Mouse (Mus musculus): ENCODE measurements around the gene Ttyh1. TPM values are rescaled to one million over a fixed set of nuclear protein-coding genes. Genes with fewer than 3 reads are reported as not detected.
"Not testable (repeated sequence)": the region's sequence is repeated elsewhere in the genome, so short reads cannot be mapped to it uniquely, and the experiment has no call there.

The Ttyh1 gene
- total RNA-seq, 2 experiments from 2014 or later: 292 to 311 TPM

DNA sequence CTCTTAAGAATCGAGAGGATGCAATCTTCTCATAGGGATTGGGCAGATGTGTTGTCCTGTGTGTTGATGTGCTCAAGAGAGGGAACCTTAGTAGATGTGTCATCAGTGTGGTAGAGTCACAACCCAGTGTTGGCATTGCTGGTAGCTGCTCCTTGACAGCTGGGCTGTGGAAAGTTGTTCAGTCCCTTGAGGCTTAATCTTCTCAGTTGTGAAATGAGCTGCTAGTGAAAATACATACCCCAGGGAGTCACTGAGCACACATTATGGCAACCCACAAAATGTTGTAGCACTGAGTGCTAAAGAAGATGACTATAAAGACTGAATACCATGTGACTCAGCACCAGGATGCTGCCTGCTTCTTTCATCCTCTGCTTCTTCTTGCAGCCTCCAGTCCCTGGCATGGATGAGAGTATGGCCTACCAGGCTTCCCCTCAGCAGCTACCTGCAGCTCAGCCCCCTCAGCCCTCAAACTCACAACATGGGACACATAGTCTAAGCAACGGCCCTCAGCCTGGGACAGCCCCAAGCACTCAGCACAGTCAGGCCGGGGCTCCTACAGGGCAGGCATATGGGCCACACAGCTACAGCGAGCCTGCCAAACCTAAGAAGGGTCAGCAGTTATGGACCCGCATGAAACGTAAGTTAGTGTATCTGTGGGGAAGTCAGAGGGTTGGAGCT is 22.6 kb downstream of the Ttyh1 start:
- DNase-seq: no peak
- intact Hi-C loops (cut with DNase I): loop anchor here (10.0 kb wide), 1 partner anchor 447 kb away; the partner anchor contains the start of genes Mboat7 and Tsen34

GRCm38 (mm10) chr7:4142796-4143445 is 23.7 kb downstream of the Ttyh1 start:
- DNase-seq: no peak
- intact Hi-C loops (cut with DNase I): loop anchor here (10.0 kb wide), 1 partner anchor 448 kb away; the partner anchor contains the start of genes Mboat7 and Tsen34

DNA sequence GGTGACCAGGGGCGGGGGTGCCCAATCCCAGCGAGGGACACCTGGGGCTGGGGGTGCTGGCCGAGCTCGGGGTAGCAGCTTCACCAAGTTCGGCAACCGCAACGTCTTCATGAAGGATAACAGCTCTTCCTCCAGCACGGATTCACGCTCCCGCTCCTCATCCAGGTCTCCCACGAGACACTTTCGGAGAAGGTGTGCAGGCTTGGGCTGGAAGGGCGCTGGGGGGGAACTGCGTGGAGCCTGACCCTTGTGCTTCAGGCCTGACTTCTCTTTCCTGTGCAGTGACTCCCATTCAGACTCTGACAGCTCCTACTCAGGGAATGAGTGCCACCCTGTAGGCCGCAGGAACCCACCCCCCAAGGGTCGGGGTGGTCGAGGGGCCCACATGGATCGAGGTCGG is 24.3 kb downstream of the Ttyh1 start:
- intact Hi-C loops (cut with DNase I): loop anchor here (10.0 kb wide), 1 partner anchor 449 kb away; the partner anchor contains the start of genes Mboat7 and Tsen34
- DNase-seq: no peak

- DNase-seq: no peak
- intact Hi-C loops (cut with DNase I): loop anchor here (10.0 kb wide), 1 partner anchor 449 kb away; the partner anchor contains the start of genes Mboat7 and Tsen34
Measured at GRCm38 (mm10) chr7:4144046-4144445, 24.8 kb downstream of the Ttyh1 start.

DNA sequence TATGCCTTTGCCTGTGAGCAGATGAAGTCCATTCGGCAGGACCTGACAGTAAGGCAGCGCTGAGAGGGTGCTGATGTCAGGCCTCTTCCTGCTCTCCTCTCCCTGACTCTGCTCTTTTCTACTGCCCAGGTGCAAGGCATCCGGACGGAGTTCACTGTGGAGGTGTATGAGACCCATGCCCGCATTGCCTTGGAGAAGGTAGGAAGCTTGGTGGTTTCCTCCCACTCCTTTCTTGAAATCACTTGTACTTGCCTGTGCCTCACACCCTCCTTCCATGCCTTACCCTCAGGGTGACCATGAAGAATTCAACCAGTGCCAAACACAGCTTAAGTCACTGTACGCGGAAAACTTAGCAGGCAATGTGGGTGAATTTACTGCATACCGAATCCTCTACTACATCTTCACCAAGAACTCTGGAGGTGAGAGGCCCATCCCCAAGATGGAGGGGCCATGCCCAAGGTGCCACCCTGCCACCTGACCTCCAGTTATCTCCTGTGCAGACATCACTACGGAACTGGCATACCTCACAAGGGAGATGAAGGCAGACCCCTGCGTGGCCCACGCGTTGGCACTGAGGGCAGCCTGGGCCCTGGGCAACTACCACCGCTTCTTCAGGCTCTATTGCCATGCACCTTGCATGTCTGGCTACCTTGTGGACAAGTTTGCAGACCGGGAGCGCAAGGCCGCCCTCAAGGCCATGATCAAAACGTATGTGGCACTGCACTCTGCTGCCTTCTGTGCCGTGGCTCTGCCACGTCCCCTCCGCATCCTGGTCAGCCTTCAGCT is 25.8 kb downstream of the Ttyh1 start:
- intact Hi-C loops (cut with DNase I): loop anchor here (5.0 to 10.0 kb wide), 2 partner anchors 282 to 450 kb away; partner anchors contain the start of genes Mboat7 and Tsen34
- DNase-seq: no peak

DNA sequence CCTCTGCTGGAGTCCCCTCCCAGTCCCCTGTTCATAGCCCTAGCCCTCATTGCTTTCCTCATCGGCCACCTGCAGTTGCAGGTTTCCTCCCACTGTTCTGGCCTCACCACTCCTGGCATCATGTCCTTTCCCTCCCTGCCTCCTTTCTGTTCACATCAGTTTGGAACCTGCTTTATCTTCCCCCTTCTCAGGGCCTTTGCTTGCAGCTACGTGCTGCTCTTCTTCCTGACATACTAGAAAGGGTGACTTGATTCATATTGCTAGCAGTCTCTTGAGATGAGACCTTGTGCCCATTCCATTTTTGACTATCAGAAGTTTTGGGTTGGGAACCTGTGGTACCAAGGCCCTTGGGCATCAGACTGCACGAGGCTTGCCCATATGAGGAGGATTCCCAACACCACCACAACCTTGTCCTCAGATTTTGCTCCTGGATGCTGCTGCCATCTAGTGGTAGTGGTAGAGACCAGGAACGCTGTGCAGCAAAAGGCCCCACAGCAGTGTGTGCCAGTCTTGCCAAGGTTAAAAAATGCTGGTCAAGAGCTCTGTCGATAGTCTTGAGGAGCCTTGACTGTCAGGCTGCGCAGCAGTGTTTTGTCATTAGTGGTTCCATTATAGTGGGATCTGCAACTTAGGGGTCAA is 26.5 kb downstream of the Ttyh1 start:
- DNase-seq: peak; percentile 55

DNA sequence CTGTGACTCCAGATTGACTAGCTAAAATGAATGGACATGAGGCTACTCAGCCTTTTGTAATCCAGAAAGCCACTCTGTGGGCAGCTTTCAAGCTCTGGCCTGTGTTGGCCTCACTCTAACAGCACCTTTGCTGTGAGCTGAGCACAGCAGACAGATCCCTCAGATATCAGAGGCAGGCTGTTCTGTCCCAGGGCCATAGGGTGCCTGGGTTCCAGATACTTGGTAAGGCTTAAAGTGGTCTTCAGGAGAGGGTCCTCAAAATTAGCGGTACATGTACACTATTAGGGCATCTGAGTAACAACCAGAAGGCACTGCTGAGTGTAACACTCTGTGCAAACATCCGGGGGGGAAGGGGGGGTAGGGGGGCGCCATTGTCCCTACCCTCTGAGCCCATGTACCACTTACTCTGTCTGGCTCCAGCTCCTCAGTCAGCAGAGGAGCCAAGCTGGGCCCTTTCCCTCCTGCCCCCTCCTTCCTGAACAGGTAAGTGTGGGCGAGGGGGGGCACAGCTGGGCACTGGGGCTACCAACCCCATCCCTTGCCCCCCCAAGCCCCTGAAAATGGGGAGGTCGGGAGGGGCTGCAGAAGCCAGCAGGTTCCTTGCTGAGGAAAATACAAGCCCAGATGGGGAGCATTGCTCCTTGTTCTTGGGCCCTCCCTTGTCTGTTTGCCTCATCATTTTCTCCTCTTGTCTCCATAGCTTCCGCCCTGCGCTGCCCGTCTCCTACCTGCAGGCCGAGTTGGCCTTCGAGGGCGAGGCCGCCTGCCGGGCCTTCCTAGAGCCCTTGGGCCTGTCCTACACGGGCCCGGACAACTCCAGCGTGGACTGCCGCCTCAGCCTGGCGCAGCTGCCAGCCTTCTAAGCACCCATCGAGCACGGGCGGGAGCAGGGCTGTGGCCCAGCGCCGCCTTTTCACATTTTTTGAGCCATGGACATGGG is 27.3 kb downstream of the Ttyh1 start:
- intact Hi-C loops (cut with DNase I): loop anchor here (5.0 to 10.0 kb wide), 2 partner anchors 281 to 452 kb away; partner anchors contain the start of genes Mboat7 and Tsen34
- no peak for DNase-seq

More for the DNA sequence above, 26.5 kb downstream of the Ttyh1 start:
- intact Hi-C loops (cut with DNase I): loop anchor here (5.0 to 10.0 kb wide), 2 partner anchors 282 to 451 kb away; partner anchors contain the start of genes Mboat7 and Tsen34

DNA sequence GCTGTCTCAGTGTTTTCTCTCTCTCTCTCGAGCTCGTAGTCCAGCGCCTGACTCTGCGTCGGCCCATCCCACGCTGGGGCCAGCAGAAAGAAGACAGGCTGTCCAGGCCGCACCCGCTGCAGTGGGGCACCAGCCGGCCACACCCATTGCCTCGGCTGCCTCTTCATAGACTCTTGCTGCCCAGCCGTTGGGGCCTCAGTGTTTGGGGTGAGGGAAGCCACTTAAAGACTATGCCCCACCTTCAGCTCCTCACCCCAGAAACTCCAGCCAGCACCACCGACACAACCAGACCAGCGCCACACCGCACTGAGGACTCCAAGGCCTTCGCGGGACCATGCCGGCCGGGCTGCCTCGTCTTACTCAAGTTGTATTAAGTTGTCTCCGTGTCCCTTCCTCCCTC is 28.2 kb downstream of the Ttyh1 start:
- DNase-seq: no peak
- intact Hi-C loops (cut with DNase I): loop anchor here (5.0 to 10.0 kb wide), 2 partner anchors 280 to 453 kb away; partner anchors contain the start of genes Mboat7 and Tsen34

- no peak for DNase-seq
- intact Hi-C loops (cut with DNase I): loop anchor here (5.0 to 10.0 kb wide), 2 partner anchors 279 to 453 kb away; partner anchors contain the start of genes Mboat7 and Tsen34
Measured at GRCm38 (mm10) chr7:4147836-4148235, 28.6 kb downstream of the Ttyh1 start.

DNA sequence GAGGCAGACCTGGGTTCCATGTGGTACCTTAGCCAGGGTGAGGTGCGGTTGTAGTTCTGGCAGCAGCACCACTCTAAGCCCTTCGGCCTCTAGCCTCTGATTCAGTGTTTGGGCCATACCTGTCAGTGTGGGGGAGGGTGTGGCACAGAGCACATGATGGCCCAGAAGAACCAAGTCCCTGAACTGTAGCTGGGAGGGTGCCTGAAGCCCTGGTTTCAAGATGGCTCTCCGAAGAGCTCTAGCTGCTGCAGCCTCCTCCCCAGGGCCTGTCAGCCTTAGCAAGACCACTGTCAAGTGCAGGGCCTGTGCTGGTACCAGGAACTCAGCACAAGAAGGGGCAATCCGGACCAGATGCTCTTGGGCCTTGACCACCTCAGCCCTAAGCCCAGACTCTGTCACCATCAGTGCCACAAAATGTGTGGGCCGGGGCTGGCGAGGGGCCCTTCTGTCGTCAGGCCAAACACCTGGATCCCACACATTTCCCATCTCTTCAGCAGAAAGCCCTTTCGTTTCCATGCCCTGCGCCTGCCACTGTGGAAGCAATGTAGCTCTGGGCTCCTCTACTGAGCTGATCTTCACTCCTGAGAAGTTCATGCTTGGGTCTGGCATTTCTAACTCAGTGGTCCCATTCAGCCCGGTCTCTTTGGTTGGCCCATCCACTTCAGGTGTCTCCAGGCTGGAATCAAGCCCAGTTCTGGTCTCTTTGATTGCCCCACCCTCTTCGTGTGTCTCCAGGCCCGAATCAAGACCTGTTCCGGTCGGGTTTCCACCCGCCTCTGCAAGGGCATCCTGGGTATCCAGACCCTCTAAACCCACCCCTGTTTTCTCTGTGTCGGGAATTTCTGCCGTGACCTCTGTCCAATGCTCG is 29.4 kb downstream of the Ttyh1 start:
- intact Hi-C loops (cut with DNase I): loop anchor here (5.0 to 10.0 kb wide), 2 partner anchors 279 to 454 kb away; partner anchors contain the start of genes Mboat7 and Tsen34
- no peak for DNase-seq

DNA sequence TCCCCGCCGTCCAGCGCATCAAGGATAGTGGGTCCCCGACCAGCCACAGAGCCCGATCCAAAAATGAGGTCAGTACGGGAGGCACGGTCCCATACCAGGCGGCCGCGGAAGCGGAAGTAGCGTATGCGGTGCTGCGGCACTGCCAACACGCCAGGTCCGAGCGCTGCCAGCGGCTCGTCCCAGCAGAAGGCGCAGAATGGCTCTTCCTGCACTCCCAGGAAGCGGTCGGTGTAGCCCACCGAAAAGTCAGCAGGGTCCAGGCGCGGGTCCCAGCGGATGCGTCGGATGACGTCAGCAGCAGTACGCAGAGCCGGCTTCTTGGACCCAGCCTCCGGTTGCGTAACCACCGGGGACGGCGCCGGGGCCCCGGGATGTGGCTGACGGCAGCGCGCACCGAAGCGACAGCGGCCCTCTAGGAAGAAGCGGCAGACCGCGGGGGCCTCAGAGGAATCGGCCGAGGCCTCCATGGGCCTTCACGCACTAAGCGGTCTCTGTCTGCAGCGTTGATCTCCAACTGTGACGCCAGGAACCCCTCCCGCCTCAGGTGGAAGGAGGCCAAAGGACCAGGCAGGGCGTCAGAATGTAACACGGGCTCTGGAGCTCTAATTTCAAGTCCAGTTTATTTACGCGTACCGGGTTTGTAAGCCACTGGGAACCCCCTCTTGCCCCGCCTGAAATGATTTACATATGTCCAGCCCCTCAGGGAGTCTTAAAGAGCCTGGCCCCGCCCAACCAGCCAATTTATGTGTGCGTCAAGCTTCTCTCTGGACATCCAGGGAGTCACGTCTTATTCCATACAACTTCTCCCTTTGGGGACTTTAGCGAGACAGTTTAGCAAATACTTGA is 30.2 kb downstream of the Ttyh1 start:
- intact Hi-C loops (cut with DNase I): loop anchor here (5.0 to 10.0 kb wide), 2 partner anchors 278 to 455 kb away; partner anchors contain the start of genes Mboat7 and Tsen34
- peak; percentile 76 for DNase-seq

DNA sequence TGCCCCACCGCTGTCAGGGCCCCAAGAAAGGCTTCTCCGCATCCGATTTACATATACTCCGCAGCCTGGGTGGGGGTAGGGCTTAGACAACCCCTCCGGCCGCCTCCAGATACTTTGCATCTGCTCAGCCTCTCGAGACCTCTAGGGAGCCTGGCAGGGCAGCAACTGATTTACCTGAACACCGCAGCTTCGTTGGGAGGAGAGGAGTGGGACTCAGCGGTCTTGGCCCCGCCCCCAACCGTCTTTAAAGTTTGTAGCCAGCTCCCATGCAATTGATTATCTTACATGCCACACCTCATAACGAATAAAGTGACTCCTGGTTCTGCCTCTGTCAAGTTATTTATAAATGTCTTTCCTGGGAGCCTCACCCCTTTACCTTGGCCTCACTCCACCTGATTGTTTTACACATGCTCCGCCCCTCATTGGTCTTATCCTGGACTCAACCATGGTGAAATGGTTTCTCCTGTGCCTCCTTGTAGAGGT is 30.9 kb downstream of the Ttyh1 start, which contains the start of gene Leng9:
Gene Leng9, minus strand, starts transcription at position 316 of the 483 bp plus-strand sequence.
- DNase-seq: peak; percentile 18
- intact Hi-C loops (cut with DNase I): no loop called here

DNA sequence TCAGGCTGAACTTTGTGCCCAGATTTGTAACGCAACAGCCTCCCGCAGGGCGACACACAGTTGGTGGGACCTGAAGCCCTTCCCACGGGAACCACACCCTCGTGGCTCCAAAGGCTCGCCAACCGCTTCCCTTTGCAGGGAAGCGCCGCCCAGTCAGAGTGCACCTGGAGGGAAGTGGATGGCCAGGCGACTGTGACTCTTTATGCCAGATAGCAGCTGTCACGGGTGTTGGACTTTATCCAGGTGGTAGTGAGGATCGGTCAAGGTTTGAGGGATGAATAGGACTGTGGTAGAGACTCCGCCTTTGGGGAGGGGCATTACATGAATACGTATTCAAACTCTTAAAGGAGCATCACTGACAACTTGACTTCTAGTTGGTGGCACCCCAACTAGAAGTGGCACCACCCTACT is 31.6 kb downstream of the Ttyh1 start:
- DNase-seq: peak; percentile 48
- intact Hi-C loops (cut with DNase I): no loop called here

DNA sequence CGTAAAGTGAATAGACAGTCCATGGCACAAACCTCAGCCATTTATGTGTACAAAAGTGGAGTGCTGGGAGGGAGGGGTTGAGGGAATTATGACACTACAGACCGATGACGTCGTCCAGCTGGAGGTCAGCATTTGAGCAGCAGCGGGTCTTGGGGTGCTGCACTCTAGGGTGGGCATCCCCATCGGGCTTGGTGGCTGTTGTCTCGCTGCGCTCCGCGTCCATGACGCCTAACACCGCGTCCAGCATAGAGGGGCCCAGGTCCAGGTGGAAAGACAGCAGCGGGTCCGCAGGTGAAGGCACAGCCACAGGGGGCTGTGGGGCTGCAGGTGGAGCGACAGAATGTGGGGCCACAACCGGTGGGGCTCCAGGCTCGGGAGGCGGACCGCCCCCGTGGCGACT is 32.0 kb downstream of the Ttyh1 start:
- intact Hi-C loops (cut with DNase I): no loop called here
- DNase-seq: peak; percentile 20

DNA sequence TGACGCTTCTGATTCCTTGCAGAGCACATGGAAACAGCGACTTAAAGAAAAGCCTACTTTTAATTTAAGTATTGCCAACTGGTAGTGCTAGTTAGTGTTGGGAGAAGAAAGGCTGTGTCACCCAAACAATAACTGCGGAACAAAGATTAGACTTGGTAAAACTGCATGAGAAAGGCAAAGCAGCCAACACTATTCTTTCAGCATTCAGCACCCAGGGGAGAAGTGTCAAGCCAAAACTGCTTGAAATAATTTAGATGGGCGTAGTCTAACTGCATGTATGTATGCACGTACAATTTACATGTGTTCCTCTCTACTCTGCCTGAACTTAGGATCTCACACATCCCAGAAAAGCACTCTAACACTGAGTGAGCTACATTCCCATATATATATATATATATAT is 35.1 kb downstream of the Ttyh1 start:
- DNase-seq: no peak
- intact Hi-C loops (cut with DNase I): no loop called here

DNA sequence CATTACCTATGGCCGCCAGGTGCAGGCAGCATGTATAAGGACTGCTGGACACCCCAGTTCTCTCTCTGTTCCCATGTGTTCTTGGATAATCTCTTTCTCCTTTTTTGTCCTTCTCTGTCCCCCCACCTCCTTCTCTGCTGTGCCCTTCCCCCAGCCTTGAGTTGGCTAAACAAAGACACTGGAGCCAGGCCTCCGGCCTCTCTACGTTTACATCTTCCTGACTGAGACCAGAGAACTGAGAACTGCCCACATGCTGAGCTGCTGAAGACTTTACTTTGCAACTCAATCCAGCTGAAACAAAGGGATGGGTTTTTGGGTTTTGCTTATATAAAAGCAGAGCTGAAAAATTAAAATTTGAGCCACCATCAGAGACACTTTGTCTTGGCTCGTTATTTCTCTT is 35.8 kb downstream of the Ttyh1 start:
- intact Hi-C loops (cut with DNase I): no loop called here
- no peak for DNase-seq

DNA sequence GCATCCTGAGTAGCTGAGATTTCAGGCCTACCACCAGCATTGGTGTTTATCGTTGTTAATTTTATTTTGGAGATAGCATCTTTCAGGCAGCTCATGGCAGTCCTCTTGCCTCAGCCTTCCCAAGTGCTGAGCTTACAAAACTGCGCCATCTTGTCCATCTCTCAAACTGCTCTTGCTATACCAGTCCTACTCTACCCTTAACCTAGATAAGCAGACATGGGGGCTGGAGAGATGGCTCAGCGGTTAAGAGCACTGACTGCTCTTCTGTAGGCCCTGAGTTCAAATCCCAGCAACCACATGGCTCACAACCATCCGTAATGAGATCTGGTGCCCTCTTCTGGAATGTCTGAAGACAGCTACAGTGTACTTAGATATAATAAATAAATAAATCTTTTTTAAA is 42.4 kb downstream of the Ttyh1 start:
- intact Hi-C loops (cut with DNase I); DNase-seq: not testable (repeated sequence)

All from left cerebral cortex, postnatal 4 days (tissue).